Mouse (Mus musculus): Measurements from ENCODE around the gene Tarbp1. TPM values are rescaled to one million over a fixed set of nuclear protein-coding genes. Genes with fewer than 3 reads are reported as not detected.

The Tarbp1 gene
- polyA plus RNA-seq, 1 experiment from 2014 or later, result 2.3 TPM

- Histone ChIP-seq H3K9me3 (no peaks in the 10 kb centered on the region), H3K27ac (no peak overlapping the region), H3K36me3 (no peaks in the 10 kb centered on the region), H3K4me1 (no peaks in the 10 kb centered on the region), H3K9ac (no peak overlapping the region), H3K27me3 (replicated peaks) (no peaks in the 10 kb centered on the region), H3K4me2 (replicated peaks) (no peak overlapping the region), H3K4me3 (no peak overlapping the region)
- WGBS, result 42% methylated on average over 14 of the region's 14 CpGs
- ATAC-seq (ENCODE audit: low FRiP score, low read depth), result no peak
Observed at GRCm38 (mm10) chr8:126382216-126382615, 92.6 kb downstream of the Tarbp1 start.

GRCm38 (mm10) chr8:126381299-126381698, 93.6 kb downstream of the Tarbp1 start:
- no peaks in the 10 kb centered on the region for H3K36me3 ChIP-seq
- no peaks in the 10 kb centered on the region for H3K4me1 ChIP-seq
- no peak overlapping the region for H3K27ac ChIP-seq
- H3K9me3 ChIP-seq, result no peaks in the 10 kb centered on the region
- H3K27me3 ChIP-seq (replicated peaks), result no peaks in the 10 kb centered on the region
- no peak for ATAC-seq (ENCODE audit: low FRiP score, low read depth)
- no peak overlapping the region for H3K4me2 ChIP-seq (replicated peaks)
- 73% methylated on average over 7 of the region's 7 CpGs for WGBS
- H3K4me3 ChIP-seq, result no peak overlapping the region
- H3K9ac ChIP-seq, result no peak overlapping the region

GRCm38 (mm10) chr8:126380141-126380540, 94.7 kb downstream of the Tarbp1 start:
- H3K4me1 ChIP-seq, result no peaks in the 10 kb centered on the region
- no peak overlapping the region for H3K9ac ChIP-seq
- no peak overlapping the region for H3K4me3 ChIP-seq
- H3K36me3 ChIP-seq, result no peaks in the 10 kb centered on the region
- no peak overlapping the region for H3K27ac ChIP-seq
- no peak overlapping the region for H3K4me2 ChIP-seq (replicated peaks)
- no peaks in the 10 kb centered on the region for H3K9me3 ChIP-seq
- no peaks in the 10 kb centered on the region for H3K27me3 ChIP-seq (replicated peaks)
- 59% methylated on average over 2 of the region's 2 CpGs for WGBS
- ATAC-seq (ENCODE audit: low FRiP score, low read depth), result no peak

- 89% methylated on average over 6 of the region's 6 CpGs for WGBS
- Histone ChIP-seq H3K4me2 (replicated peaks) (no peak overlapping the region), H3K27ac (no peak overlapping the region), H3K4me1 (no peaks in the 10 kb centered on the region), H3K4me3 (no peak overlapping the region), H3K36me3 (no peaks in the 10 kb centered on the region), H3K9ac (no peak overlapping the region), H3K27me3 (replicated peaks) (no peaks in the 10 kb centered on the region), H3K9me3 (no peaks in the 10 kb centered on the region)
- no peak for ATAC-seq (ENCODE audit: low FRiP score, low read depth)
Observed at GRCm38 (mm10) chr8:126379580-126379979, 95.3 kb downstream of the Tarbp1 start.

Other genes with a start within 250 kb of the Tarbp1 start
- 0.36 and 0.61 TPM in 2 replicates for gene Slc35f3, start 176.5 kb downstream of the Tarbp1 start, polyA plus RNA-seq (2016; fragmentation: Nextera tagmentation; extraction: Ambion mirVana)
- 41.7 and 44.5 TPM in 2 replicates for gene Coa6, start 52.5 kb downstream of the Tarbp1 start, polyA plus RNA-seq (2016; fragmentation: Nextera tagmentation; extraction: Ambion mirVana)
- gene Irf2bp2, start 118.9 kb upstream of the Tarbp1 start, polyA plus RNA-seq (2016; fragmentation: Nextera tagmentation; extraction: Ambion mirVana), result 8.5 and 9.5 TPM in 2 replicates